Mouse (Mus musculus) heart, adult 8-10 months (tissue): Measurements from ENCODE around the gene Mr1. TPM values are rescaled to one million over a fixed set of nuclear protein-coding genes. Genes with fewer than 3 reads are reported as not detected.

Experiments used
- total RNA-seq, 4 experiments: library from RNA; stranded (reverse); gene quantifications; 2 replicates each; pipeline ENCODE4 v1.2.4; 2022

The Mr1 gene
- total RNA-seq, 4 experiments from 2014 or later: 6.9 to 11.2 (median 8.7) TPM

Other genes with a start within 250 kb of the Mr1 start
- 10 to 100 TPM; 10.3 to 22.4 (median 13.3) TPM for gene Ier5, start 47.2 kb downstream of the Mr1 start, total RNA-seq
- gene Stx6, start 11.9 kb upstream of the Mr1 start, total RNA-seq: 10 to 100 TPM; 20.0 to 24.4 (median 23.4) TPM
- 10 to 100 TPM; 33.0 to 42.1 (median 39.3) TPM for gene BC034090, start 97.6 kb upstream of the Mr1 start, total RNA-seq